ENCODE assay signal across 18 mouse cellular contexts in the genomic region with DNA sequence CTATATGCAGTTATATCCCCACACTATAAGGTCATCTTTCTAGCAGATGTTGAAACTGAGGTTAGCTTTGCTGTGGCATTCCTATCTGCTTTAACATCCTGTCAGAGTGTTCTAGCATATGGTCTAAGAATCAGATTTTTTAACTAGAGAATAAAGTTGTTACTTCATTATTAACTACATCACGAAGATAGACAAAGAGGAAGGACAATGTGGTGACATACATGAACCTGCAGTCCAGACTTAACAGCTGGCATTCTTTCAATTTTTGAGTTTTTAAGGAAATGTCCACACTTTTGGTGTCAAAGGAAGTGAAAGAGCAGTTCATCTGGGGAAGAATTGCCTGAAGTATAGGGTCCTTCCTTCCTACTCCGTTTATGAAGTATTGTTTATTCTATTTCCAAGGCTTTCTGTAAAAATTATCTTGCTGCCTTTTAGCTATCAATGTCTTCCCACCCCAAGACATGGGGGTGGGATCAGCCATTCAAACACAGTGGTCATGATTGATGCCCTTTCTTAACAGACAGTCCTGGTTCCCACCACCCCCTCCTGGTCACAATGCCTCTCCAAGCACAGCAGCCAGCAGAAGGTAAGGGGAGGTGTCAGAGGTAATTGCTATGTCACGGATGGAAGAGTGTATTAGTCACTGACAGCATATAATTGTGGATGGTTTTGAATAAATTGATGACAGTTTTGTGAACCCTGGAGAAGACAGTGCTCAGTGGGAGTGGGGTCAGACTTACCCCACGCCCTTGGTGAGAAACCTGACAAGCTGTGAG. TPM values are rescaled to one million over a fixed set of nuclear protein-coding genes. Genes with fewer than 3 reads are reported as not detected.
A peak's percentile ranks its signal among the peaks of the same experiment; 100 is the strongest.
DNase-seq lines count a peak whose midpoint lies in the region; ATAC-seq and TF ChIP-seq lines count a peak whose summit lies in the region.
"Had no signal": no experiment of that assay in that cellular context is flagged by ENCODE, and none has a peak within 500 bp of the region (broad histone marks: within the 10 kb centered on the region; RNA-seq: fewer than 3 reads in every experiment).

No protein-coding gene starts in this region.

- DNase-seq in liver, adult 2 months (ENCODE audit: extremely low read depth, low read depth, low spot score), result peak; percentile 9
- no peak for DNase-seq in liver, embryonic 11.5 days (ENCODE audit: low spot score)
- peak; percentile 51 for DNase-seq in brain, embryonic 14.5 days (ENCODE audit: low read depth)
- no peak for DNase-seq in forebrain, postnatal 0 days
- no peak for DNase-seq in layer of hippocampus, adult 9-10 months (ENCODE audit: low spot score)
- DNase-seq in kidney, postnatal 10 days, result no peak
- DNase-seq: cerebellum, adult 9-10 months; gastrocnemius, postnatal 25 days; kidney, adult 11 months; retina, postnatal 1 day; right cerebral cortex, postnatal 4 days had no signal

- H3K4me3 ChIP-seq in liver, adult 2 months (ENCODE audit: insufficient read depth, low read depth, low read length), result no peak overlapping the region
- no peak overlapping the region for H3K4me3 ChIP-seq in liver, embryonic 11.5 days (ENCODE audit: low read depth, low read length)
- H3K4me3 ChIP-seq in forebrain, postnatal 0 days (ENCODE audit: low read depth, low read length), result no peak overlapping the region
- H3K4me3 ChIP-seq: embryonic facial prominence, embryonic 12.5 days; erythroblast, embryonic 14.5 days; hindbrain, embryonic 15.5 days had no signal

- H3K27me3 ChIP-seq in liver, adult 2 months (ENCODE audit: control insufficient read depth, insufficient read depth, low read length), result no peaks in the 10 kb centered on the region
- H3K27me3 ChIP-seq in liver, embryonic 11.5 days (replicated peaks; ENCODE audit: control insufficient read depth, insufficient read depth, low read length), result no peaks in the 10 kb centered on the region
- H3K27me3 ChIP-seq in forebrain, postnatal 0 days (ENCODE audit: insufficient read depth, low read length), result no peaks in the 10 kb centered on the region
- H3K27me3 ChIP-seq: embryonic facial prominence, embryonic 12.5 days; hindbrain, embryonic 15.5 days had no signal

- no peak for TF ChIP-seq POLR2A in liver, adult 2 months (IDR thresholded peaks at IDR 0.05; ENCODE audit: extremely low read depth, insufficient read depth, low read length)
- no peak for TF ChIP-seq POLR2A in brain, embryonic 14.5 days (IDR thresholded peaks at IDR 0.05; ENCODE audit: borderline replicate concordance, extremely low read depth, insufficient read depth, insufficient read length, poor library complexity, severe bottlenecking)

- H3K9me3 ChIP-seq in liver, embryonic 11.5 days (ENCODE audit: control insufficient read depth, low read length), result no peaks in the 10 kb centered on the region
- H3K9me3 ChIP-seq in forebrain, postnatal 0 days (ENCODE audit: low read length), result no peaks in the 10 kb centered on the region
- H3K9me3 ChIP-seq: embryonic facial prominence, embryonic 12.5 days; hindbrain, embryonic 15.5 days had no signal

- H3K4me2 ChIP-seq in liver, embryonic 11.5 days, result no peak overlapping the region
- H3K4me2 ChIP-seq in forebrain, postnatal 0 days (ENCODE audit: low read depth), result no peak overlapping the region
- H3K4me2 ChIP-seq: embryonic facial prominence, embryonic 12.5 days; hindbrain, embryonic 15.5 days had no signal

- H3K79me2 ChIP-seq in liver, adult 2 months (ENCODE audit: control insufficient read depth, insufficient read depth, low read length), result no peaks in the 10 kb centered on the region

- no peak for TF ChIP-seq CTCF in liver, adult 2 months (IDR thresholded peaks at IDR 0.05; ENCODE audit: low read depth, low read length)
- no peak for TF ChIP-seq CTCF in brain, embryonic 14.5 days (IDR thresholded peaks at IDR 0.05; ENCODE audit: borderline replicate concordance, extremely low read depth, insufficient read depth, insufficient read length)
- TF ChIP-seq CTCF in forebrain, postnatal 0 days (IDR thresholded peaks at IDR 0.05; ENCODE audit: low read depth), result no peak

- no peak for ATAC-seq in liver, embryonic 11.5 days (replicated peaks; ENCODE audit: low FRiP score)
- ATAC-seq in forebrain, postnatal 0 days, result peak; percentile 53
- peak; percentile 78 for ATAC-seq in megakaryocyte, adult 5-6 weeks (ENCODE audit: poor library complexity, severe bottlenecking)
- ATAC-seq: lung, postnatal 0 days had no signal

- H3K36me3 ChIP-seq in liver, adult 2 months (ENCODE audit: control insufficient read depth, insufficient read depth, low read length), result no peaks in the 10 kb centered on the region
- H3K36me3 ChIP-seq in liver, embryonic 11.5 days (ENCODE audit: control insufficient read depth, insufficient read depth, low read length), result no peaks in the 10 kb centered on the region
- no peaks in the 10 kb centered on the region for H3K36me3 ChIP-seq in forebrain, postnatal 0 days (ENCODE audit: insufficient read depth)
- H3K36me3 ChIP-seq: embryonic facial prominence, embryonic 12.5 days; hindbrain, embryonic 15.5 days had no signal

- no peak overlapping the region for H3K27ac ChIP-seq in liver, adult 2 months (replicated peaks; ENCODE audit: insufficient read depth, low read depth, low read length)
- H3K27ac ChIP-seq in liver, embryonic 11.5 days (ENCODE audit: low read depth, low read length), result no peak overlapping the region
- H3K27ac ChIP-seq in forebrain, postnatal 0 days (ENCODE audit: low read depth, low read length), result no peak overlapping the region
- H3K27ac ChIP-seq: embryonic facial prominence, embryonic 12.5 days; hindbrain, embryonic 15.5 days; kidney, postnatal 0 days; stomach, postnatal 0 days had no signal

- H3K9ac ChIP-seq in liver, adult 2 months (ENCODE audit: low read depth, low read length), result no peak overlapping the region
- no peak overlapping the region for H3K9ac ChIP-seq in liver, embryonic 11.5 days (ENCODE audit: low read depth, low read length)
- no peak overlapping the region for H3K9ac ChIP-seq in forebrain, postnatal 0 days
- H3K9ac ChIP-seq: embryonic facial prominence, embryonic 12.5 days; hindbrain, embryonic 15.5 days had no signal

- 61% methylated on average over 4 of the region's 4 CpGs for WGBS in liver, adult 2 months
- WGBS in liver, embryonic 11.5 days, result 56% methylated on average over 4 of the region's 4 CpGs
- WGBS in forebrain, postnatal 0 days, result 56% methylated on average over 4 of the region's 4 CpGs

- H3K4me1 ChIP-seq in liver, adult 2 months (ENCODE audit: control insufficient read depth, insufficient read depth, low read length), result no peaks in the 10 kb centered on the region
- no peaks in the 10 kb centered on the region for H3K4me1 ChIP-seq in liver, embryonic 11.5 days (replicated peaks; ENCODE audit: control insufficient read depth, insufficient read depth, low read length)
- peaks cover 11% of the 10 kb centered on the region for H3K4me1 ChIP-seq in forebrain, postnatal 0 days (ENCODE audit: insufficient read depth)
- H3K4me1 ChIP-seq: embryonic facial prominence, embryonic 12.5 days had no signal

RNA-seq across cellular contexts. Expression of gene Scel, which starts 30.4 kb away (rescaled TPM):
- total RNA-seq in liver, adult 2 months (2014; rRNA removed), result not detected in 2 replicates
- not detected in 2 replicates for polyA plus RNA-seq in liver, adult 2 months (2012; rRNA removed)
- polyA plus RNA-seq in liver, embryonic 11.5 days (2014; fragmentation: Nextera tagmentation; extraction: Ambion mirVana), result 0.34 and 0.38 TPM in 2 replicates
- polyA plus RNA-seq in brain, embryonic 14.5 days (2012; rRNA removed), result 0.38 and 0.55 TPM in 2 replicates
- 0.29 and 1.1 TPM in 2 replicates for total RNA-seq in forebrain, postnatal 0 days (2014; rRNA removed)
- 0.19 and 0.30 TPM in 2 replicates for polyA plus RNA-seq in forebrain, postnatal 0 days (2015; fragmentation: Nextera tagmentation; extraction: Ambion mirVana)
- total RNA-seq in megakaryocyte, adult 5-6 weeks (2015), result 0.51 and 0.73 TPM in 2 replicates
- total RNA-seq in megakaryocyte, adult 5-6 weeks (2017), result 0.62 and 1.7 TPM in 2 replicates
- polyA plus RNA-seq: erythroblast, embryonic 14.5 days had no signal

Comparison
In these comparisons a context has a peak if more than half of its experiments do, and no peak if none do; other contexts are left out.
1. DNase-seq: peak in liver, adult 2 months (single experiment) and brain, embryonic 14.5 days (single experiment); none in liver, embryonic 11.5 days (single experiment), forebrain, postnatal 0 days (single experiment), layer of hippocampus, adult 9-10 months (single experiment) and kidney, postnatal 10 days (single experiment).